Mouse (Mus musculus): ENCODE data around the gene Myl6b. TPM values are rescaled to one million over a fixed set of nuclear protein-coding genes. Genes with fewer than 3 reads are reported as not detected.

Myl6b gene
- total RNA-seq (2014; rRNA removed) (27.1 and 34.6 TPM in 2 replicates), polyA plus RNA-seq (2015; fragmentation: Nextera tagmentation; extraction: Ambion mirVana) (4.2 and 4.9 TPM in 2 replicates)

DNA sequence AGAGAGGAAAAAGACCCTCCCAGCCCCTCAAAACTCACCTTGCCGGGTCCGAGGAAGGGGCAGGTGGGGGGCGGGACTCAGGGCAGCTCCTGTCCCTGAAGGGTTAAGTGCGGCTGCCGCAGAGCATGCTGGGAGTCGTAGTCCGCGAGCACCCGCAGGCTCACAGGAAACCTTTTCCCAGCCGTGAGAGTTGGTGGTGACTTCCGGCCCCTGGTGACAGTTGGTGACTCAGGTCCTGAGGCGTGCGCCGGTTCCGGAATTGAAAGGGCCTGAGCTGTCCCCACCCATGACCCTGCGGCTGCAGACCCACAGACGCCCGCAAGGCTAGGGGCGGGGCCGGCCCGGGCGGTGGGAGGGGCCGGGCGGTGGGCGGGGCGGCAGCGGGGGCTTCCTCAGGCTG lies at the start of gene Myl6b:
TSS of gene Myl6b (minus strand) at position 96 of the 400 bp plus-strand sequence.
- Histone ChIP-seq H3K4me2 (ENCODE audit: low read depth, low read length) (peak within 1 kb of the TSS; percentile 81), H3K9me3 (ENCODE audit: low read length) (no peaks in the 10 kb centered on the region), H3K9ac (replicated peaks; ENCODE audit: low read length) (peak within 1 kb of the TSS; percentile 54), H3K27ac (peak within 1 kb of the TSS; percentile 85), H3K4me1 (ENCODE audit: insufficient read depth, low read length) (peaks cover 12% of the 10 kb centered on the region), H3K36me3 (ENCODE audit: insufficient read depth, low read length) (no peaks in the 10 kb centered on the region), H3K4me3 (ENCODE audit: low read length) (peak within 1 kb of the TSS; percentile 61), H3K27me3 (ENCODE audit: insufficient read depth, low read length) (no peaks in the 10 kb centered on the region)
- no peak for TF ChIP-seq CTCF (IDR thresholded peaks at IDR 0.05; ENCODE audit: low read depth)
- DNase-seq (ENCODE audit: low spot score) (peak; percentile 97), ATAC-seq (peak; percentile 87)
- 0% methylated on average over 27 of the region's 27 CpGs for WGBS

GRCm38 (mm10) chr10:128547361-128548032 lies 49.0 kb upstream of the Myl6b start, which contains the start of gene Zc3h10:
TSS of gene Zc3h10 (minus strand) at chr10:128547774.
- ATAC-seq (peak; percentile 93), DNase-seq (ENCODE audit: low spot score) (peak; percentile 99)
- 1% methylated on average over 46 of the region's 50 CpGs for WGBS
- peak; percentile 70 for TF ChIP-seq CTCF (IDR thresholded peaks at IDR 0.05; ENCODE audit: low read depth)
- H3K27ac ChIP-seq = peak within 1 kb of the TSS; percentile 97
- peak within 1 kb of the TSS; percentile 79 for H3K4me2 ChIP-seq (ENCODE audit: low read depth, low read length)
- 0 out of 2 replicates have a peak, but pooled peaks cover 5% of the 10 kb centered on the region for H3K4me1 ChIP-seq (ENCODE audit: insufficient read depth, low read length)
- H3K36me3 ChIP-seq (ENCODE audit: insufficient read depth, low read length) = peaks cover 28% of the 10 kb centered on the region
- peak within 1 kb of the TSS; percentile 87 for H3K9ac ChIP-seq (replicated peaks; ENCODE audit: low read length)
- H3K27me3 ChIP-seq (ENCODE audit: insufficient read depth, low read length) = no peaks in the 10 kb centered on the region
- H3K9me3 ChIP-seq (ENCODE audit: low read length) = no peaks in the 10 kb centered on the region
- H3K4me3 ChIP-seq (ENCODE audit: low read length) = peak within 1 kb of the TSS; percentile 73

DNA sequence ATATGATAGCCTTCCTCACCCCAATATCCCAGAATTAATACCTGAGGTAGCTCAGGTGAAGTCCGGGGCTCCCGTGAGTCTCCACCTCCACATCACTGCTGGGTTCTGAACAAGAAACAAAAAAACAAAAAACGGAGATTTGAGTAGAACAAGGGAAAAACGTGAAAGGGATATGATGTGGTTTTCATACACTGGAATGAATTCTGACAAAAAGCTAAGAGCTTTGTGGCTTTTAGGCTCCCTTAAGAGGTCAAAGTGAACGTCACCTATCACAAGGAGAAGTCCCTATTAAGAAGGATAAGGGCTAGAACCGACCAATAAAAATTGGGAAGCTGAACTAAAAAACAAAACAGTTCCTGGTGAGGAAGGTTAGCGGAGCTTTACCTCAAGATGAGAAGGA lies 48.3 kb upstream of the Myl6b start:
- ATAC-seq (no peak), DNase-seq (ENCODE audit: low spot score) (no peak)
- TF ChIP-seq CTCF (IDR thresholded peaks at IDR 0.05; ENCODE audit: low read depth) = no peak
- Histone ChIP-seq H3K4me1 (ENCODE audit: insufficient read depth, low read length) (0 out of 2 replicates have a peak, but pooled peaks cover 5% of the 10 kb centered on the region), H3K36me3 (ENCODE audit: insufficient read depth, low read length) (peaks cover 28% of the 10 kb centered on the region), H3K27me3 (ENCODE audit: insufficient read depth, low read length) (no peaks in the 10 kb centered on the region), H3K9ac (replicated peaks; ENCODE audit: low read length) (peak overlapping the region; percentile 71), H3K9me3 (ENCODE audit: low read length) (no peaks in the 10 kb centered on the region), H3K27ac (peak overlapping the region; percentile 97), H3K4me3 (ENCODE audit: low read length) (peak overlapping the region; percentile 73), H3K4me2 (ENCODE audit: low read depth, low read length) (peak overlapping the region; percentile 79)
- WGBS = 22% methylated on average over 7 of the region's 7 CpGs

DNA sequence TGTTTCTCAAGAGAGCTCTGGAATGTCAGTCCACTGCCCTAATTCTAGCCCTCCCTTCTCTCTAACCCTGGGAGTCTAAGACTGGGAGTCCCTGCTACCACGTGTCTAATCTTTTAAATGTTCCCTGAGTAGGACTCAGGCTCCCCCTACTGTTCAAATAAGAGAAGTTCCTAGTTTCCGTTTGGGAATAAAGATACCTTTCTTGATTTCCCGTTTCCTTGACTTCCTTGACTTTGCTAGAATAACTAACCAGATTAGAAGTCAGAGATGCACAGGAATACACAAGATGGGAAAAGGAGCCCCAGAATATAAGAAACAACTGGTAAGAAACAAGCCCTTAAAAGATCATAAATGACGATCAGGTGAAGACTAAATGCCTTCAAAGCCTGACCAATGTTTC lies 47.9 kb upstream of the Myl6b start:
- Histone ChIP-seq H3K36me3 (ENCODE audit: insufficient read depth, low read length) (peaks cover 28% of the 10 kb centered on the region), H3K4me2 (ENCODE audit: low read depth, low read length) (peak overlapping the region; percentile 79), H3K27me3 (ENCODE audit: insufficient read depth, low read length) (no peaks in the 10 kb centered on the region), H3K9ac (replicated peaks; ENCODE audit: low read length) (peak overlapping the region; percentile 71; the same call in 1 of the 2 replicates), H3K4me1 (ENCODE audit: insufficient read depth, low read length) (0 out of 2 replicates have a peak, but pooled peaks cover 5% of the 10 kb centered on the region), H3K4me3 (ENCODE audit: low read length) (peak overlapping the region; percentile 73), H3K27ac (no peak overlapping the region; the same call in 1 of the 2 replicates), H3K9me3 (ENCODE audit: low read length) (no peaks in the 10 kb centered on the region)
- ATAC-seq (no peak), DNase-seq (ENCODE audit: low spot score) (peak; percentile 80)
- 13% methylated on average over 4 of the region's 4 CpGs for WGBS
- TF ChIP-seq CTCF (IDR thresholded peaks at IDR 0.05; ENCODE audit: low read depth) = peak; percentile 81

GRCm38 (mm10) chr10:128545570-128545898 lies 47.0 kb upstream of the Myl6b start:
- Histone ChIP-seq H3K27me3 (ENCODE audit: insufficient read depth, low read length) (no peaks in the 10 kb centered on the region), H3K9me3 (ENCODE audit: low read length) (no peaks in the 10 kb centered on the region), H3K9ac (replicated peaks; ENCODE audit: low read length) (0 out of 2 replicates have a peak overlapping the region, but pooled peaks have one; percentile 9), H3K27ac (no peak overlapping the region), H3K4me3 (ENCODE audit: low read length) (no peak overlapping the region), H3K4me2 (ENCODE audit: low read depth, low read length) (no peak overlapping the region), H3K36me3 (ENCODE audit: insufficient read depth, low read length) (peaks cover 31% of the 10 kb centered on the region), H3K4me1 (ENCODE audit: insufficient read depth, low read length) (0 out of 2 replicates have a peak, but pooled peaks cover 5% of the 10 kb centered on the region)
- DNase-seq (ENCODE audit: low spot score) = no peak
- no peak for ATAC-seq
- WGBS = 92% methylated on average over 3 of the region's 3 CpGs
- no peak for TF ChIP-seq CTCF (IDR thresholded peaks at IDR 0.05; ENCODE audit: low read depth)

- no peak overlapping the region for H3K4me3 ChIP-seq (ENCODE audit: low read length)
- no peak overlapping the region for H3K9ac ChIP-seq (replicated peaks; ENCODE audit: low read length)
- no peak overlapping the region for H3K27ac ChIP-seq
- no peak for TF ChIP-seq CTCF (IDR thresholded peaks at IDR 0.05; ENCODE audit: low read depth)
- no peaks in the 10 kb centered on the region for H3K9me3 ChIP-seq (ENCODE audit: low read length)
- peaks cover 31% of the 10 kb centered on the region for H3K36me3 ChIP-seq (ENCODE audit: insufficient read depth, low read length)
- no peaks in the 10 kb centered on the region for H3K27me3 ChIP-seq (ENCODE audit: insufficient read depth, low read length)
- ATAC-seq = no peak
- H3K4me2 ChIP-seq (ENCODE audit: low read depth, low read length) = no peak overlapping the region
- WGBS = 93% methylated on average over 37 of the region's 37 CpGs
- H3K4me1 ChIP-seq (ENCODE audit: insufficient read depth, low read length) = 0 out of 2 replicates have a peak, but pooled peaks cover 5% of the 10 kb centered on the region
- no peak for DNase-seq (ENCODE audit: low spot score)
These were observed 46.4 kb upstream of the Myl6b start for GRCm38 (mm10) chr10:128544674-128545569.

Data from hindbrain, postnatal 0 days (tissue).